Mouse (Mus musculus): ENCODE results near the gene Hras.
A peak's percentile ranks its signal among the peaks of the same experiment; 100 is the strongest.

Gene Hras

DNA sequence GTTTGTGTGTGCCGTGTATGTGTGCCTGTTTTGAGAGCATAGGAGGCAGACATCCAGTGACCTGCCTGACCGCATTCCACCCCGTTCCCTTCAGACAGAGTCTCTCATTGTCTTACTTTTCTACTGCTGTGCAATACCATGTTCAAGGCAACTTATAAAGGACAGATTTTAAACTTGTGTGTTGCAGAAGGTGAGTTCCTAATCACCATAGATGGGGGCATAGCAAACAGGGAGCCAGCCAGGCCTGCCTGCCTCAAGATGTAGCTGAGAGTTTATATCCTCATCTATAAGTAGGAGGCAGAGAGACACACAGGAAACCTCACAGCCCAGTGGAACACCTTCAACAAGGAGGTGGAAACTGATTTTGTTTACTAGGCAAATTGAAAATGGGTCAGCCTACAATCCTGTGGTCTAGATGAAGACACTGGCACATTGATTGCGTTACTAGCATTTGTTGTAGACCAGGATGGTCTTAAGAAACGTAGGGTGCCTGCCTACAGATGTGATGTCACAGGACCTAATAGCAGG is 20.4 kb downstream of the Hras start:
- DNase-seq, result no peak

DNA sequence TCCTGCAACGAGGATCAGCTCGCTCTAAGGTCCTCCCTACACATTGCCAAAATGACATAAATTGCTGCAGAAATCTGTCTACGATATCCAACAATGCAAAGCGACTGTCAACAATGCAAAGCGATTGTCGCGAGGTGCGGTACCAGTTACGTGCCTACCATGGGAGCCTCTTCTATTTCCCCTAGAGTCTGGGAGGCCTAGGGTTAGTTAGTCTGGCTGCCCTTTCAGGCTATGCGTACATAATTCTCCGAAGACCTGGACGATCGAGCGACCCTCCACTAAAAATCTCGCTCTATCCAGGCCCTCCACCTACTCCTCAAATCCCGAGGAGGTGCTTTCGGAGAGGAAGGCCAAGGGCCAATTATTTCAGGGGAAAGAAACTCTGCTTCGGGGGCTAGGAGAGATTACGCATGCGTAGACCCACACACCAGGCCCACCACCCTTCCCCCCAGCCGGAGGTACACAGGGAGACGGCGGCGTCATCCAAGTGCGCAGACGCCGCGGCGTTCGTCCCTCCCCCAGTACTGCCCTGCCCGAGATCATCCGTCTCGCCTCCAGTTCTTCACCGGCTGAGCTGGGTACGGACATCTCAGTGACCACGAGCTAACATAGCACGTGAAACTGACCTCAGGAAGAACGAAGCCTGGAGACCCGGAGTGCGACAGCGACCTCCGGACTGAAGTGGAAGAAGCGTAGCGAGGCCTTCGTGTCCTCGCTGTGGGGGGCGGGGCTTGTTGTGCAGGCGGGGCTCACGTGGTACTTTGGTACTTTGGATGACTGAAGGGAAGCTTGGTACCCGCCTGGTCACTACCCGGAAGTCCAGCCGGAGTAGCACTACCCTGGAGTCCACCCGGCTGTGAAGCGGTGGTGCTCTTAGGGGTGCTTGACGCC is 21.4 kb downstream of the Hras start, which contains the start of gene Rnh1:
Gene Rnh1 (minus strand): TSS at position 742 of the 891 bp plus-strand sequence.
- peak; percentile 80 to 89 for DNase-seq

DNA sequence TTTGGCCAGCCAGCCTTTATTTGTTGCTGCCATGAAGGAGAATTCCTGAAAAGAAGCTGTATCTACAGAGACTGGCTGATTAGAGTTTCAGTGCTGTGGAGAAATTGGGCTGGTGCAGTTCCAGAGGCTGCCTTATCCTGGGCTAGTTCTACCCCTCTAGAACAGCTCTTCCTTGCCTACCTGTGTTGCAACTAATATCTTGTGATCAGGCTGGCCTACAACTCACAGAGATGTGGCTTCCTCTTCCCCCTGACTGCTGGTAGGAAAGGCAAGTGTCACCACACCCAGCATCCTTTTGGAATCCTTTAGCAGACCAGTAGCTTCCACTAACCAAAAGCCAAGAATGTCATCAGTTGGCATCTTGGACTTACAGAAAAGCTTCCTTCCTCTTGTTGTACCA is 23.9 kb downstream of the Hras start:
- DNase-seq, result no peak

DNA sequence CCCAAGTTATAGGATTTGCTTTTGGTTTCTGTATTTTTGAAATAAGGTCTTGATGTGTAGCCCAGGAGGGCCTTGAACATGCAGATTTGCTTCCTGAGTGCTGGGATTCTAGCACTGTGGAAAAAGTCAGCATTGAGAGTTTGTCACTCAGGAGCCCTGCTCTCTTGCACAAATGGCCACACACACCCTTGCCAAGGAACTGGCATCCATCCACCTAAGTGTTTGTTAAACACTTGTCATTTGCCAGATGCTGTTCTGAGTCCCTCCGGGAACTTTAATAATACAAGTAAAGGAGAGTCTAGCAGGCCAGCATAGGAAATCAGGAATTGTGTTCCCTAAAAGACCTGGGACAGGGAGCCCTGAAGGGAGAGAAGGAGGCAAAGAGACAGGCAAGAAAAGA is 24.5 kb downstream of the Hras start:
- no peak for DNase-seq

DNA sequence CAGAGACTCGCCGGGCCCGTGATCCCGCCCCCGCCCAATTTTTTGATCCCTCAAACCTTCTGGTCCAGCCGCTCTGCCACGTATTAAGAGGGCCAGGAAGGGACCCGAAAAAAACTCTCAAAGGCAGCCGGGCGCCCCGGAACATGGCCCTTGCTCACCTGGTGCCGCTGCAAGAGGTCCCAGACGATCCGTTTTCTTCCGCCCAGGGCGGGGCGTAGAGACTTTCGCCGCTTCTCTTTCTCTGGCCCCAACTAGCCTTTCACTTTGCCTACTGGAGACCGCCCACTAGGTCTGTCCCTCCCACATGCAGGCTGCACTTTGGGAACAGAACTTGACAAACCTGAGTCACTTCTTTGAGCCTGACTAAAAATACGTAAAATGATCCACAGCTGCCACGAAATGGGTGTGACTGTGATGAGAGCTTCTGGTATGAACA is 25.3 kb downstream of the Hras start:
- peak; percentile 68 to 73 for DNase-seq

DNA sequence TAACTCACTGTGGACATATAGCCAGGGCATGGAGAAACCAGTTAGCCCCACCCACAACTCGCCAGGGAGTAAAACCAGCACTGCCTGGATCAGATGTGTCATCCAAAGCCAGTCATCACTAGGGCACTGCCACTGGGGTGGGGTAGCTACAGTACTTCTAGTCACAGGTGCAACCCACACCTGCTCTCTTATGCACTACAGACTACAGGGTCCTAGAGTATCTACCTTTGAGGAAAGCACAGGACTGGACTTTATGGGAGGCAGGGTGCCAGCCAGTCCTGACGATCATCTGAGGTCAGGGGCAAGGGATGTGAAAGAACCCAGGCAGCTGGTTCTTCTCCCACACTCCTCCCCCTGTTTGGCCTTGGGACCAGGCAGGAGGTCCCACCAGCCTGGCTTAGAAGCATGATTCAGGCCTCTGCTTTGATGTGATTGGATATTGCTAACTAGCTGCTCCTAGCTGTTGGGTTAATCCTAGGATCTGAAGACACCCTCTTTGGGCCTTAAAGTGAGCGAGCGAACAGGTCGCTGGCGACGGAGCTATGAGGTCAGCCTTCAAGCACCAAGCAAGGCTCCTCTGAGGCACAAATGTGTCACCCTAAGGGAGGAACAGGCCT is 25.8 kb downstream of the Hras start:
- no peak for DNase-seq

DNA sequence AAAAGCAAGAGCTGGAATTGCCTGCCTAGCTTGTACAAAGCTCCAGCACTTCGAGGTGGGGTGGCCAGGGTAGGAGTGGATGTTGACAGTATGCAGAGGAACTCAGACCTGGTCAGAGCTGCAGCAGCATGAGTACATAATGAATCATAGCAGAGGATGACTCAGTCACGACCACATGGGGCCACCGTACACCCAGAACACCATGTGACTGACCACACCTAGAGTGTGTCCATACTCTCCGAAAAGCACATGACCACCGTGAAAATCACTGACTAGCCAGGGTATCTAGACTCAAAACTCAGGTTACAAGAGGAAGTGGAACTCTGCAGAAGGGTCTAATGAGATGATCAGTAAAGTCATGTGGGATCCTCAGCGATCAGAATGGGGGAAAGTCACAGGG is 29.0 kb downstream of the Hras start:
- no peak for DNase-seq

DNA sequence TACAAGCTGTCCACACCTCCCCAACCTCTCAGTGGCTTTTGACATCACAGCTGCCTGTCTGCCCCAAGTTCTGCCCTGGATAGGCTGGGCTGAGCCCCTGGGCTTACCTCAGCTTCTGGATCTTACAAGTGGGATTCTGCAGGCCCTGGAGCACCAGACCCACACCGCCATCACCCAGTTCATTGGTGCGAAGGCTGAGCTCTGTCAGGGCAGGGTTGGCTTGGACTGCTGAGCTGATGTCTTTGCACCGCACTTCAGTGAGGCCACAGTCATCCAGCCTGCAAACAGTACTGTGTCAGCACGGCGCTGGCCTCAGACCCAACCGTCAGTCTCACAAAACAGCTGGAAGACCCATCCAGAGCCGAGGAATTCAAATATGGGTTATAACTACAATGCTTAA is 29.4 kb downstream of the Hras start:
- no peak for DNase-seq

DNA sequence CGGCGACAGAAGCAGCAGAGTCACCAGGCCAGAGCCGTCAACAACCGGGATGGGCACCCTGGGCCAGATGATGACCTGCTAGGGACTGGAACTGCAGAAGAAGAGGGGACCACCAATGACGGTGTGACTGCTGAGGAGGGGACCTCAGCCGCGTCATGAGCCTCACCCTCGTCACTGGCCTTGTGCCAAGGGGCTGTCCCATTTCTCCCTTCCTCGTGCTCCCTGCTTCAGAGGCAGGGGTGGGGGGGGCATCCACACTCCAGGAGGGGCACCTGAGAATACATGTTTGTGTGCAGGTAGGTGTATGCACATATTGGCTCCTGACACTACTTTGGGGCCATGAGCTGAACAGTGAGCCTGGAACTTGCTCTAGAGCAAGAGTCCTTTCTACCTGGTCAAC is 38.4 kb downstream of the Hras start:
- no peak for DNase-seq

DNA sequence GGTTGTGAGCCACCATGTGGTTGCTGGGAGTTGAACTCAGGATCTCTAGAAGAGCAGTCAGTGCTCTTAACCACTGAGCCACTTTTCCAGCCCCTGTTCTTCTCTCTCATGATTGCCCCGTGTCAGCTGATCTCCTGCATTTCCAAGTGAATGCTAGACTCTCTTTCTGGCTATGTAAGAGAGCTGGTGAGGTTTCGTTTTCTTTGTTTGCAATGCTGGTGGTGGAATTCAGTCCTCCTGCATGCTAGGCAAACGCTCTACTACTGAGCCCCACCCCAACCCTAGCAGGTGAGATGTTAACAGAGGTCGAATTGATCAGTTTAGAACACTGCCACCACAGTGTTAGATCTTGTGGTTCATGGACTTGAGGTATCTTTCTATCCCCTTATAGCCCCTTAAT is 45.2 kb downstream of the Hras start:
- DNase-seq, result no peak

DNA sequence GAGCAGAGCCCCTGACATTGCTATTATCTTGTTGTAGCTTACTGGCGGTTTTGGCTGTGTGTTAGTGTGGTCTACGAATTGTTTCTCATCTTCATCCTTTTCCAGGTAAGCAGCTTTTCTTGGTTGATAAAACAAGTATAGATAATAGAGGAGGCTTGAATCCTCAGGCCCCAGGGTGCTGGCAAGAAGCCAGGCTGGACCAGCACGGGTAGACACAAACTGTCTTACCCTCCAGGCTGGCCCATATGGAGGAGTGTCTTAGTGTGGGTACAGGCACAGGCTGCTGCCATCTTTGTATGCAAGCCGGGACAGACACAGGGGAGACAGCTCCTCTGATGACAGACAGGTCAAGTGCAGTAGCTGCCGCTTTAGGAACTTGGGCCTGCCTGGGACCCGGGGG is 46.8 kb downstream of the Hras start:
- DNase-seq, result no peak

DNA sequence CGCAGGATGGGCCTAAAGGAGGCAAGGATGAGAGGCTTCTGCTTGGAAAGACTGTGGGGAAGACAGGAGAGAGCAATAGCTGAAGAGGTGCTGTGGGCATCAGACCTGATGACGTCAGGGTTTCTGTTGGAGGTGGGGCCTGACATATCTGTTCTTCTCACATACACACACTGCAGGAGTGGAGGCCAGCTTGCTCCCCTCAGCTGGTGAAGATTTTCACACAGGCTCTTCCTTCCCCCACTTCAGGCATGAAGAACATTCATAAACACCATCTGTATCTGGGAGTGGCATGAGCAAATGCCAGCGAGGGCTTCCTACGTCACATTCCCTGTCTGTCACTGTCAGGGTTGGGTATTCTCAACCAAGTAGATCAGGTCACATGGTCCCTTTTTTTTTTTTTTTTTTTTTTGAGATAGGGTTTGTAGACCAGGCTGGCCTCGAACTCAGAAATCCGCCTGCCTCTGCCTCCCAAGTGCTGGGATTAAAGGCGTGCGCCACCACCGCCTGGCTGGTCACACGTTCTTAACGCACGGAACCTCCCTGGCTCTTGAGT is 47.7 kb downstream of the Hras start:
- DNase-seq, result no peak

DNA sequence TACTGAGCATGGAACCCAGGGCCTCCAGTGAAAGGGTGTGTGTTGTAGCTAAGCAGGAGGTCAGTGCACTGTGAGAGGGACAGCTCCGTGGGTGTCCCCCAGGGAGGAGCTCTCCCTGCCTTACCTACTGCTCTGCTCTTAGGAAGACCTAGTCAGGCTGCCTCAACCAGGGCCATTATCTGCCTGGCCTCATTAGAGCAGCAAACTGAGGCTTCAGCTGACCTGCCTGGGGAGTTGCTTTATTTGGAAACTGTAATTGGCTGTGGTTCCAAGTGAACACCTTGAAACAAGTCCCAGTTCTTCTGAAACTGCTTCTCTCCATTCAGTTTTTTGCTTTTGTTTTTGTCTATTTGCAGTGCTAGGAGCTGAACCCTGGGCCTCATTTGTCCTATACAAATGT is 48.4 kb downstream of the Hras start:
- no peak for DNase-seq

DNA sequence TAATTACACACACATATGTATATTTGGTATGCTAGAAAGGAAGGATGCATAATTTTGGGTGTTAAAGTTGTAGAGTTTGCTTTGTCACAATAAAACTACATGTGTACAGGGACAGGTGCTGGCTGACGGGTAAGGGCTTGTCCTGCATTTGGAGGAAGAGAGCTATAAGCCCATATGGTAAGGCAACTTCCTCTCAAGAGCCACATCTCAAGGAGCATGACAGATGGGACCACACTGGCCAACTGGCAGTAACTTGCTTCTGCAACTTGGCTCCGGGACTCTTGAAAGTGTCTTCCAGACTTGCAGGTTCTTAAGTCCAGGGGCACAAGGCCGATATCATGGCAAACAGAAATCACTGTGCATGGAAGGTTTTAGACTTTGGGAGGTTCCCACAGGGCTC is 49.2 kb downstream of the Hras start:
- DNase-seq, result no peak

DNA sequence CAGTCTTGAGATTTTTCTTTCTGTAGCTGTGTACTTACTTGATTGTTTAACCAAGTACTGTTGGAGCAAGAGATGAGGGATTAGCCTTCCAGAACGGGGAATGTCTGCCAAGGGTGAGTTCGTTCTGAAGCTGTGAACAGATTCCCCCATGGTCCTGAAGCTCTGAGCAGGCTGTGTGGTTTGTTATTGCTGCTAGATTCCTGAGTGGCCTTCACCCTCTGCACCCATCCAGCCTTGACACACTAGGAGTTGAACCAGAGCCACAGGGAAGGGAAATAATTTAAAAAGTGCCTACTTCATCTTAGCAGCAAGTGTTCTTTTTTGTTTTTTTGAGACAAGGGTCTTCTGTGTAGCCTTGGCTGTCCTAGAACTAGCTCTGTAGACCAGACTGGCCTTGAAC is 49.9 kb downstream of the Hras start:
- no peak for DNase-seq

DNA sequence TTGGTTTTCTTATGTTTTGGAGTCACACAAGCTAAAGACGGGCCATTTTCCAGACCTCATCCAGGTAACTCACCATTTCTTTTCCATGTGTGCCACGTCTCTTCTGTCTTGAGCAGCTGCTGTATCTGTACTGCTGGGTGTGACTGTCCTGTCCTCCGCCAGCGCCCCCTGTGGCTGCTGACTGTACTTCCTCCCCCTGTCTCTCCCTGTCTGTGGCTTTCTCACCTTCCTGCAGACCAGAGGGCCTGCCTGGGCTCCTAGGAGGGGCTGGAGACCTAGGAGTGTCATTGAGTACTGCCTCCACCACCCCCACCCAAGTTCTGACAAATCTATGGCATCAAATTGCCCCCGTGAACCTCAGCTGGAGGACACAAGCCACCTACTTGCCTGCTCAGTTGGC is 50.7 kb downstream of the Hras start:
- peak in 1 of 2 experiments; percentile 44 for DNase-seq

DNA sequence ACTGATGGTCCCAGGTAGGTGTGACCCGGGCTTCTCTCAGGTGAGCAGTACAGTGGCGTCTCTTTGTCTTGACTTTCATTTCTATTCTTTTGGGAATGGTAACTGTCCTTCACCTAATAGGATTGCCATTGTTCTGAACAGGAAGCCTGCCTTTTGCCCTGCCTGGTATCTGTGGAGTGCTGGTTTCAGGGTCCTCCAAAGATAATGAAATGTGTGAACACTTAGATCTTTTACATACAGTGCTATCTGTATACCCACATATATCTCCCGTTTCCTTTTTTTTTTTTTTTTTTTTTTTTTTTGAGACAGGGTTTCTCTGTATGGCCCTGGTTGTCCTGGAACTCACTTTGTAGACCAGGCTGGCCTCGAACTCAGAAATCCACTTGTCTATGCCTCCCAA is 52.5 kb downstream of the Hras start:
- no peak for DNase-seq

Data from spleen, adult 18-20 months (tissue).